Mouse (Mus musculus) midbrain, embryonic 14.5 days (tissue): ENCODE measurements around the gene Hhip. TPM values are rescaled to one million over a fixed set of nuclear protein-coding genes. Genes with fewer than 3 reads are reported as not detected.

Source experiments
- ATAC-seq: fragments of 200-750 bp; cut with Nextera tagmentation; 2 replicates; pipeline ENCODE4 v1.8.0; 2017; ENCODE audit warnings: moderate number of reproducible peaks, moderate library complexity; ENCODE audit not compliant: low FRiP score, low TSS enrichment
- DNase-seq: peaks from one replicate; pipeline ENCODE4 v3.0.0-alpha.2; 2015
- H3K27ac ChIP-seq: fragments of 300-500 bp; sonication (generic); replicated peaks from 2 replicates; pipeline ENCODE4 v1.5.1; 2014; ENCODE audit warnings: mild to moderate bottlenecking, low read depth, low read length, moderate library complexity
- H3K27me3 ChIP-seq: fragments of 300-500 bp; sonication (generic); 2 replicates; pipeline ENCODE4 v1.6.1; 2014; ENCODE audit warnings: low read length, control low read depth, mixed read lengths; ENCODE audit not compliant: control insufficient read depth, insufficient read depth
- H3K36me3 ChIP-seq: fragments of 300-500 bp; sonication (generic); 2 replicates; pipeline ENCODE4 v1.6.1; 2014; ENCODE audit warnings: low read length, control low read depth; ENCODE audit not compliant: control insufficient read depth, insufficient read depth
- H3K4me1 ChIP-seq: fragments of 300-500 bp; sonication (generic); 2 replicates; pipeline ENCODE4 v1.6.1; 2014; ENCODE audit warnings: mild to moderate bottlenecking, antibody characterized with exemption, low read length, control low read depth; ENCODE audit not compliant: control insufficient read depth, insufficient read depth
- H3K4me2 ChIP-seq: fragments of 300-500 bp; sonication (generic); 2 replicates; pipeline ENCODE4 v1.6.1; 2014; ENCODE audit warnings: mild to moderate bottlenecking, low read length, moderate library complexity
- H3K4me3 ChIP-seq: fragments of 300-500 bp; sonication (generic); replicated peaks from 2 replicates; pipeline ENCODE4 v1.5.1; 2014; ENCODE audit warnings: low read depth, low read length
- H3K9ac ChIP-seq: fragments of 300-500 bp; sonication (generic); replicated peaks from 2 replicates; pipeline ENCODE4 v1.6.1; 2014; ENCODE audit warnings: mild to moderate bottlenecking, low read length, moderate library complexity
- H3K9me3 ChIP-seq: fragments of 300-500 bp; sonication (generic); 2 replicates; pipeline ENCODE4 v1.6.1; 2016; ENCODE audit warnings: low read length, control low read depth, mixed read lengths; ENCODE audit not compliant: control insufficient read depth
- WGBS: fragments of 180-500 bp; shearing (Covaris S2); extraction: QIAGEN DNeasy Blood & Tissue Kit; methylation state at CpG from one replicate; pipeline ENCODE4 v1.1.7; 2014; 5-methylcytosine and 5-hydroxymethylcytosine counted together
- polyA plus RNA-seq: library from polyadenylated mRNA; unstranded; fragments of >200 nt; fragmentation: Nextera tagmentation; extraction: Ambion mirVana; gene quantifications from 2 replicates; pipeline ENCODE4 v1.2.1, GENCODE M21; 2014

Hhip gene
- polyA plus RNA-seq, 1 experiment from 2014 or later, result 1.4 TPM

DNA sequence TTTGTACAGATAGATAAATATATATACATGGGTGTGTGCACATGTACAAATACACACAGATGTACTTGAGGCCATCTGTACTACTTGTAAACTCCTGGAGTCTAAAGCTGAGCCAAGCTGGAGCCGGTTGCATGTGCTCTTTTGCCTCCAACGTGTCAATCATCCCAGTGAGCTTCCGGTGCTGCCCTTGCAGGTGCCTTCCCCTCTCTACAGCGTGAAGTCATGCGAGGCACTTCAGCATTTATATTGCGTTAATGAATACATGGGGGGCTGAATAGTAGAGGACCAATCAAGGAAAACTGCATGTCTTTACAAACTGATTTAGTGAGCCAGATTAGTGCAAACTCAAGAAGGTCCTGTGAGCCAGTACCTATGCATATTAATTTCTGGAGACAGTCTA, 91.6 kb downstream of the Hhip start:
- 57% methylated on average over 6 of the region's 6 CpGs for WGBS
- Histone ChIP-seq H3K36me3 (no peaks in the 10 kb centered on the region), H3K9me3 (no peaks in the 10 kb centered on the region), H3K4me3 (no peak overlapping the region), H3K27me3 (no peaks in the 10 kb centered on the region), H3K4me1 (no peaks in the 10 kb centered on the region), H3K9ac (no peak overlapping the region), H3K4me2 (no peak overlapping the region), H3K27ac (no peak overlapping the region)
- ATAC-seq (no peak), DNase-seq (peak; percentile 5)

DNA sequence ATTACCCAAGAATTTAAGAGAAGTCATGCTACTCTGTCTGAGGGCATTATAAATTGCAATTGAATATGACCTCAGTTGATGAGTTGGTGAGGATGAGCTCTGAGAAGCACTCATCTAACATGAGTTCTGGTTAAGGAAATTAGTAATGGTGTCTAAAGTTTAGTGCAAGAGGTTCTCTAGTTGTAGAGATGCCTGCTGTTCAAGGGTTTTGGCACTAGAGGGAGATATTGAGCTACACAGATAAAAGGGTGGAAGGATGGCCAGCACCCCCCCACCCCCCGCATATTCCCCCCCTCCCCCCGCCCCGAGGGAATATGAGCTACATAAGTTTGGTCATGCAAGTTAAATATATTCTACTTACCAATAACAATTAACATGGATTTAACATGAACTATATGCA, 104.9 kb downstream of the Hhip start:
- Histone ChIP-seq H3K9ac (no peak overlapping the region), H3K9me3 (no peaks in the 10 kb centered on the region), H3K4me1 (no peaks in the 10 kb centered on the region), H3K36me3 (no peaks in the 10 kb centered on the region), H3K4me2 (no peak overlapping the region), H3K27ac (no peak overlapping the region), H3K27me3 (no peaks in the 10 kb centered on the region), H3K4me3 (no peak overlapping the region)
- ATAC-seq (no peak), DNase-seq (peak; percentile 19)
- 23% methylated on average over 3 of the region's 3 CpGs for WGBS

DNA sequence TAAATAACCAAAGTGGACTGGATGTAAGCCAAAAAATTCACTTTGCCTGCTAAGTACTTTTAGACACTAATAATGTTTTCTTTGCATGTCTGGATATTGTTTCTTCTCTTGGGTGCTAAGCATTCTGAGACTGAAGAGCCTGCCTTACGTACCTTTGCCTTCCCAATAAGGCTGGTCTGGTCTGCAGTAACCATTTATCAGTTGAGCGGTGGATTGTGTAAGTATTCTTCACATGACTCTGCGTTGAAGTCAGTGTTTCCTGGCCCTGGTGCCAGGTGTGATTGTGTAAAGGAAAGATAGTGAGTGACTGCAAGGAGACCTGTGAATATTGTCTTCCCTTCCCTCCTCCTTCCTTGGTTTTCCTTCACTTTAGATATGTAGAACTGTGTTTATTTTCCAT, 107.4 kb downstream of the Hhip start:
- no peak overlapping the region for H3K27ac ChIP-seq
- no peaks in the 10 kb centered on the region for H3K9me3 ChIP-seq
- ATAC-seq, result no peak
- no peaks in the 10 kb centered on the region for H3K4me1 ChIP-seq
- 90% methylated on average over 3 of the region's 3 CpGs for WGBS
- H3K9ac ChIP-seq, result no peak overlapping the region
- no peak for DNase-seq
- H3K4me2 ChIP-seq, result no peak overlapping the region
- no peaks in the 10 kb centered on the region for H3K27me3 ChIP-seq
- H3K36me3 ChIP-seq, result no peaks in the 10 kb centered on the region
- no peak overlapping the region for H3K4me3 ChIP-seq

GRCm38 (mm10) chr8:79945501-79946076, 112.2 kb downstream of the Hhip start:
- 89% methylated on average over 9 of the region's 9 CpGs for WGBS
- no peak for ATAC-seq

DNA sequence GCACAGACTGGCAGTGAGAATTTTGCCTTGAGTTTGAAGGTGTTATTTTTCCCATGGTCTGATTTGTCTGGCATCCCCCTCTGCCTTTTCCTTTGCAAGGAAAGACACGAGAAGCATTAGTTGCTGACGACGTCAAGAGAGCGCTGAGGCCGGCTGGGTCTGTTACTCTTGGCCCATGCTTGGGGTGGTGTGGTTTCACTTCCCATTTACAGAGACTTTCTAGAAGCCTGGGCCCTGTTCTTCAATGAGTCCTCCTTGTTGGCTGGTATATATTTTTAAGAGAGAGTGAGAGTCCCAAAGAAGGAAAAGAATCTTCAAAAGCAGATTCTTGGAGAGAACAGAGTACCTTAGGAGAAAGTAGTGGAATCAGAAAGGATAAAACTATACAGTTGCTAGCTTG, 116.7 kb downstream of the Hhip start:
- Histone ChIP-seq H3K27ac (no peak overlapping the region), H3K4me2 (no peak overlapping the region), H3K9me3 (no peaks in the 10 kb centered on the region), H3K4me3 (no peak overlapping the region), H3K27me3 (no peaks in the 10 kb centered on the region), H3K36me3 (no peaks in the 10 kb centered on the region), H3K9ac (no peak overlapping the region), H3K4me1 (0 out of 2 replicates have a peak, but pooled peaks cover 4% of the 10 kb centered on the region)
- DNase-seq (no peak), ATAC-seq (no peak)
- 91% methylated on average over 5 of the region's 5 CpGs for WGBS

More at GRCm38 (mm10) chr8:79945501-79946076, 112.2 kb downstream of the Hhip start:
- Histone ChIP-seq H3K9ac (no peak overlapping the region), H3K27me3 (no peaks in the 10 kb centered on the region), H3K4me1 (no peaks in the 10 kb centered on the region), H3K27ac (no peak overlapping the region), H3K4me3 (no peak overlapping the region), H3K36me3 (no peaks in the 10 kb centered on the region), H3K9me3 (no peaks in the 10 kb centered on the region), H3K4me2 (no peak overlapping the region)
- no peak for DNase-seq

DNA sequence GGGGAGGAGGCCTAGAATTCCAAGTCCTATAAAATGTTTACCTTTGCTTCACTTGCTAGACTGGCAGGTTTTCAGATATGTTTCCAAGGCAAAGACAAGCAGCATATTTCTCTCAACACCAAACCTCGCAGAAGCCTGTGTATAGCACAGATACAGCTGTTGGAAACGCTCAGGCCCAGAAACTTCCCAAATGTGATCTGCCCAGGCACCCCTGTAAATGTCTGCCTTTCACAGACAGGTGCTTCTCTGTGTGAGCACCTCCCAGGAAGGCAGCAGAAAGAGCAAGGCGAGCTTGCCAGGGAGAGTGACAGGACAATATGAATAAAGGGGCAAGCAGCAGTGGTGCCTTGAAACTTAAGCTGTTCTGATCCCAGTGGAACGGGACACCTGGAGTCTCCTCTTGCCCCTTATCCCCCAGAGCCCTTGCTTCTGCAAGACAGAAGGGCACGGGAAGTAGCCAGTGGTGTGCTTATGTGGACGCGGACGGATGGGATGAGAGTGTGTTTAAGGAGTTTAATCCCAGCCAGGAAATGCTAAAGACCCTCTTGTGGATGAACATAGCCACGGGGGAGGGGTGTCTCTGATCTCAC, 120.9 kb downstream of the Hhip start:
- H3K27me3 ChIP-seq, result no peaks in the 10 kb centered on the region
- no peak overlapping the region for H3K4me2 ChIP-seq
- H3K27ac ChIP-seq, result no peak overlapping the region
- ATAC-seq (no peak), DNase-seq (no peak)
- 0 out of 2 replicates have a peak, but pooled peaks cover 4% of the 10 kb centered on the region for H3K4me1 ChIP-seq
- H3K36me3 ChIP-seq, result no peaks in the 10 kb centered on the region
- no peak overlapping the region for H3K9ac ChIP-seq
- 52% methylated on average over 9 of the region's 9 CpGs for WGBS
- H3K9me3 ChIP-seq, result no peaks in the 10 kb centered on the region
- H3K4me3 ChIP-seq, result no peak overlapping the region

DNA sequence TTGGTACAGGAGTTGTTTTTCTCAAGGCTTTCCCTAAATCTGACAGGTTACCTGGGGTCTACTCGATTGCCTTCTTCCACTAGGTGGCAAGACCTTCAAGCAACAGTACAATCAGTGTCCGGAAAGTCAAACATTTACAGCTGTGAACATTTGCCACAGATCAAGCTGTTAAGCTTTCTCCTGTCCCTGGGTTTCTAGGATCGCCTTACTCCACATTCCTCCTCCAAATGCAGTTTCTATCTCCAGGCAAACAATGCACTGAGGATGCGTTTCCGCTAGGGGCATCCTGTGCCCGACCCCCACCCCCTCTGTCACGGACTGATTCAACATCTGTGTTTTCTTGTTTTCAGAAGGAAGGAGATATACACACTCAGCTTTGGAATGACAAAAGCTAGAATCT, 122.0 kb downstream of the Hhip start:
- peak; percentile 6 for DNase-seq
- Histone ChIP-seq H3K9ac (no peak overlapping the region), H3K9me3 (no peaks in the 10 kb centered on the region), H3K4me3 (no peak overlapping the region), H3K36me3 (no peaks in the 10 kb centered on the region), H3K27ac (no peak overlapping the region), H3K27me3 (no peaks in the 10 kb centered on the region), H3K4me2 (no peak overlapping the region), H3K4me1 (0 out of 2 replicates have a peak, but pooled peaks cover 4% of the 10 kb centered on the region)
- 55% methylated on average over 7 of the region's 7 CpGs for WGBS
- ATAC-seq, result no peak

DNA sequence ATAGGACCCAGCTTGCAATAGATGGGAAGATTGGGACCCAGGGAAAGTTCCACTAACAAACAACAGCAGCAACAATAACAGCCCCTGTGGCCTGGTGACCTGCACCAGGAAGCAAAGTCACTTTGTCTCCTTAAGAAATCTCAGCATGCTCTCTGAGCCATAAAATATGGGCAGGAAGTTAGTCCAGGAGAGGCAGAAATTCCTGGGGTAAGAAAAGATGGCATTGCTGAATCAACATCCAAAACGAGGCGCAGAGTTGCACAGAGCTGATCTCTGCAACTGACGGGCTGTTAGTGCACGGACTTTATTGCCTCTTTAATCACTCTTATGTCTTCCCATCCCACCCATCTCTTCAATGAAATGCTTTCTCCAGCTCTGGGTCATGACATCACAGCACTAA, 128.6 kb downstream of the Hhip start:
- Histone ChIP-seq H3K36me3 (no peaks in the 10 kb centered on the region), H3K4me3 (no peak overlapping the region), H3K4me2 (no peak overlapping the region), H3K27ac (no peak overlapping the region), H3K9ac (no peak overlapping the region), H3K4me1 (no peaks in the 10 kb centered on the region), H3K9me3 (no peaks in the 10 kb centered on the region), H3K27me3 (no peaks in the 10 kb centered on the region)
- WGBS, result 87% methylated on average over 4 of the region's 4 CpGs
- DNase-seq, result no peak
- no peak for ATAC-seq

- no peak for DNase-seq
- Histone ChIP-seq H3K9me3 (no peaks in the 10 kb centered on the region), H3K9ac (no peak overlapping the region), H3K4me1 (no peaks in the 10 kb centered on the region), H3K4me2 (no peak overlapping the region), H3K4me3 (no peak overlapping the region), H3K36me3 (no peaks in the 10 kb centered on the region), H3K27me3 (no peaks in the 10 kb centered on the region), H3K27ac (no peak overlapping the region)
- no peak for ATAC-seq
- WGBS, result 78% methylated on average over 7 of the region's 7 CpGs
Observed at GRCm38 (mm10) chr8:79917211-79917610, 140.6 kb downstream of the Hhip start.
